Mouse (Mus musculus): ENCODE measurements around the gene Ndufb5. TPM values are rescaled to one million over a fixed set of nuclear protein-coding genes. Genes with fewer than 3 reads are reported as not detected.

Ndufb5 gene
- polyA plus RNA-seq, 1 experiment from 2014 or later = 662 TPM

Other genes starting within 250 kb of the Ndufb5 start
- not detected in 2 replicates for gene Kcnmb3, start 244.8 kb upstream of the Ndufb5 start, polyA plus RNA-seq (2014; fragmentation: Nextera tagmentation; extraction: Ambion mirVana)
- gene Zfp639, start 226.7 kb upstream of the Ndufb5 start, polyA plus RNA-seq (2014; fragmentation: Nextera tagmentation; extraction: Ambion mirVana) = 24.8 and 27.2 TPM in 2 replicates
- 65.5 and 68.2 TPM in 2 replicates for gene Mfn1, start 207.5 kb upstream of the Ndufb5 start, polyA plus RNA-seq (2014; fragmentation: Nextera tagmentation; extraction: Ambion mirVana)
- gene Gnb4, start 120.4 kb upstream of the Ndufb5 start, polyA plus RNA-seq (2014; fragmentation: Nextera tagmentation; extraction: Ambion mirVana) = 56.9 and 61.8 TPM in 2 replicates
- gene Actl6a, start 30.7 kb upstream of the Ndufb5 start, polyA plus RNA-seq (2014; fragmentation: Nextera tagmentation; extraction: Ambion mirVana) = 83.9 and 89.5 TPM in 2 replicates
- gene Mrpl47, start 615 bp downstream of the Ndufb5 start, polyA plus RNA-seq (2014; fragmentation: Nextera tagmentation; extraction: Ambion mirVana) = 30.2 and 34.3 TPM in 2 replicates
- 60.4 and 65.4 TPM in 2 replicates for gene Usp13, start 80.6 kb downstream of the Ndufb5 start, polyA plus RNA-seq (2014; fragmentation: Nextera tagmentation; extraction: Ambion mirVana)

All from heart, embryonic 14.5 days (tissue).